Mouse (Mus musculus): ENCODE results near the gene Slc16a7. TPM values are rescaled to one million over a fixed set of nuclear protein-coding genes. Genes with fewer than 3 reads are reported as not detected.

Gene Slc16a7
- polyA plus RNA-seq, 1 experiment: 2.4 TPM

DNA sequence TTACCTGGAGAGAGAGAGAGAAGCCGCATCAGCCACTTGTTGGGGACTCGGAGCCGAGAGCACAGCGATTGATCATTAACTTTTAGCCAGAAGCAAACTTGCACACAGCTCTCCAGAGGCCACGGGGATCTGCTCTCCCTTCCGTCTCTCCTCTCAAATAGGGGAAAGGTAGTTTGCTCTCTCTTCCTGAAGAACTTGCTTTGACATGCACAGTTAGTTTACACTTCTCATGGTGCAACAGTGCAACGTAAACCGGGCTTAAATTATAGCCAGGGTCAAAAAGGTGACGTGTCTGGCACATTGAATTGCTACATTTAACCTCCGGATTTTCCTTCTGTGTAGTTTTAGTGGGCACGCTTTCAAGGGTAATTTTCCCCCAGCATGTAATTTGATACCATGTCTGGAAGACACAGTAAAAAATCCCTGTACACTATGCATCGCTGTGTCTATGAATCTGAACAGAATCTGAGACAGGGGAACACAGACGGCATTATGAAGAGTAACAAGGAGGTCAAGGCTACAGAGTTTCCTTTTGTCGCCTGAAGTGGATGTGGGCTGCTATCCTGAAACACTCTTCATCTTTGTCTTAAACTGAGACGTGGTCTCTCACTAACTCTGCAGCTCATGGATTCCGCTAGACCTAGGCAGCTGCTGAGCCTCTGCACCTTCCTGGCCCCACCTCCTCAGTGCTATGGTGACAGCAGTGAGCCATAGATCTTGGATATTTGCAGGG is 60.8 kb downstream of the Slc16a7 start:
- H3K27me3 ChIP-seq (ENCODE audit: control insufficient read depth, insufficient read depth, low read length): no peaks in the 10 kb centered on the region
- no peaks in the 10 kb centered on the region; the same call in 1 of the 2 replicates for H3K4me1 ChIP-seq (replicated peaks; ENCODE audit: control insufficient read depth, insufficient read depth, low read length)
- no peak overlapping the region for H3K27ac ChIP-seq (ENCODE audit: control insufficient read depth, insufficient read depth, low read length)
- TF ChIP-seq CTCF (IDR thresholded peaks at IDR 0.05; ENCODE audit: borderline replicate concordance, control insufficient read depth, extremely low read depth, insufficient read depth, low read length, poor library complexity) (no peak), POLR2A (IDR thresholded peaks at IDR 0.05; ENCODE audit: control insufficient read depth, extremely low read depth, insufficient read depth, low read length, poor library complexity) (no peak)
- DNase-seq: no peak
- H3K4me3 ChIP-seq (ENCODE audit: control insufficient read depth, insufficient read depth, low read length): no peak overlapping the region
- WGBS: 86% methylated on average over 16 of the region's 16 CpGs
- no peaks in the 10 kb centered on the region for H3K36me3 ChIP-seq (ENCODE audit: control insufficient read depth, insufficient read depth, low read length)

GRCm38 (mm10) chr10:125324871-125325565 is 64.2 kb downstream of the Slc16a7 start:
- Histone ChIP-seq H3K4me3 (ENCODE audit: control insufficient read depth, insufficient read depth, low read length) (no peak overlapping the region), H3K27me3 (ENCODE audit: control insufficient read depth, insufficient read depth, low read length) (no peaks in the 10 kb centered on the region), H3K36me3 (ENCODE audit: control insufficient read depth, insufficient read depth, low read length) (no peaks in the 10 kb centered on the region), H3K4me1 (replicated peaks; ENCODE audit: control insufficient read depth, insufficient read depth, low read length) (no peaks in the 10 kb centered on the region; the same call in 1 of the 2 replicates), H3K27ac (ENCODE audit: control insufficient read depth, insufficient read depth, low read length) (no peak overlapping the region)
- WGBS: 77% methylated on average over 7 of the region's 7 CpGs
- TF ChIP-seq POLR2A (IDR thresholded peaks at IDR 0.05; ENCODE audit: control insufficient read depth, extremely low read depth, insufficient read depth, low read length, poor library complexity) (no peak), CTCF (IDR thresholded peaks at IDR 0.05; ENCODE audit: borderline replicate concordance, control insufficient read depth, extremely low read depth, insufficient read depth, low read length, poor library complexity) (no peak)
- DNase-seq: no peak

GRCm38 (mm10) chr10:125324149-125324834 is 65.0 kb downstream of the Slc16a7 start:
- 97% methylated on average over 13 of the region's 13 CpGs for WGBS
- Histone ChIP-seq H3K27ac (ENCODE audit: control insufficient read depth, insufficient read depth, low read length) (no peak overlapping the region), H3K27me3 (ENCODE audit: control insufficient read depth, insufficient read depth, low read length) (no peaks in the 10 kb centered on the region), H3K4me3 (ENCODE audit: control insufficient read depth, insufficient read depth, low read length) (no peak overlapping the region), H3K4me1 (replicated peaks; ENCODE audit: control insufficient read depth, insufficient read depth, low read length) (no peaks in the 10 kb centered on the region; the same call in 1 of the 2 replicates), H3K36me3 (ENCODE audit: control insufficient read depth, insufficient read depth, low read length) (no peaks in the 10 kb centered on the region)
- DNase-seq: no peak
- TF ChIP-seq POLR2A (IDR thresholded peaks at IDR 0.05; ENCODE audit: control insufficient read depth, extremely low read depth, insufficient read depth, low read length, poor library complexity) (no peak), CTCF (IDR thresholded peaks at IDR 0.05; ENCODE audit: borderline replicate concordance, control insufficient read depth, extremely low read depth, insufficient read depth, low read length, poor library complexity) (no peak)

- Histone ChIP-seq H3K4me3 (ENCODE audit: control insufficient read depth, insufficient read depth, low read length) (no peak overlapping the region), H3K27me3 (ENCODE audit: control insufficient read depth, insufficient read depth, low read length) (no peaks in the 10 kb centered on the region), H3K36me3 (ENCODE audit: control insufficient read depth, insufficient read depth, low read length) (no peaks in the 10 kb centered on the region), H3K4me1 (replicated peaks; ENCODE audit: control insufficient read depth, insufficient read depth, low read length) (no peaks in the 10 kb centered on the region; the same call in 1 of the 2 replicates), H3K27ac (ENCODE audit: control insufficient read depth, insufficient read depth, low read length) (no peak overlapping the region)
- TF ChIP-seq POLR2A (IDR thresholded peaks at IDR 0.05; ENCODE audit: control insufficient read depth, extremely low read depth, insufficient read depth, low read length, poor library complexity) (no peak), CTCF (IDR thresholded peaks at IDR 0.05; ENCODE audit: borderline replicate concordance, control insufficient read depth, extremely low read depth, insufficient read depth, low read length, poor library complexity) (no peak)
- no peak for DNase-seq
- 91% methylated on average over 11 of the region's 11 CpGs for WGBS
These were observed 67.5 kb downstream of the Slc16a7 start for GRCm38 (mm10) chr10:125321446-125322428.

DNA sequence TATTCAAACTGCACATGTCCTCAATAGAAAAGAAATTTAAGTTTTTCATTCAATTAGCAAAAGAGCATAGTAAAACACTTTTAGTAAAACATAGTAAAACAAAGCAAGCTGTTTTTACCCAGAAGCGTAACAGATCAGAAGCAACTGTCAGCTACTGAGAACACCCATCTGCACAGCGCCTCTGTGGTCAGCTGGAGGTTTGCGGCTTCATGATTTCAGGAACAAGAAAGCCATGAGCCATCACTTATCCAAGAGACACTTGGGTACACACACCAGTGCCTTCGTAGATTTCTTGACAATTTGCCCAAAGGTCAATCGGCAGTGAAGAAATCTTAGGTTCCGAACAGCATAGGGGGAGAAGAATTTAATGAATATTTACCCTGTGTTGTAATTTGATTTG is 71.9 kb downstream of the Slc16a7 start:
- peak; percentile 14 for DNase-seq
- Histone ChIP-seq H3K4me3 (ENCODE audit: control insufficient read depth, insufficient read depth, low read length) (no peak overlapping the region), H3K27ac (ENCODE audit: control insufficient read depth, insufficient read depth, low read length) (no peak overlapping the region), H3K4me1 (replicated peaks; ENCODE audit: control insufficient read depth, insufficient read depth, low read length) (no peaks in the 10 kb centered on the region), H3K27me3 (ENCODE audit: control insufficient read depth, insufficient read depth, low read length) (no peaks in the 10 kb centered on the region), H3K36me3 (ENCODE audit: control insufficient read depth, insufficient read depth, low read length) (no peaks in the 10 kb centered on the region)
- WGBS: 7% methylated on average over 6 of the region's 6 CpGs
- TF ChIP-seq POLR2A (IDR thresholded peaks at IDR 0.05; ENCODE audit: control insufficient read depth, extremely low read depth, insufficient read depth, low read length, poor library complexity): no peak
- no peak for TF ChIP-seq CTCF (IDR thresholded peaks at IDR 0.05; ENCODE audit: borderline replicate concordance, control insufficient read depth, extremely low read depth, insufficient read depth, low read length, poor library complexity)

All from thymus, adult 2 months (tissue).